Mouse (Mus musculus) cerebellum, postnatal 10 days (tissue): Measurements from ENCODE around the gene Paip2b.

Experiments
- DNase-seq, 2 experiments: peaks; one replicate each; pipeline ENCODE4 v3.0.0; 2021; ENCODE audit warnings: mixed read lengths in 2 of 2

Gene Paip2b

GRCm38 (mm10) chr6:83831606-83832123, at the start of gene Paip2b:
Gene Paip2b (minus strand): TSS chr6:83831741.
- peak; percentile 100 for DNase-seq

- DNase-seq = peak; percentile 71 to 81
Observed at GRCm38 (mm10) chr6:83879815-83880214, 48.3 kb upstream of the Paip2b start.

GRCm38 (mm10) chr6:83867598-83868585, 36.4 kb upstream of the Paip2b start:
- peak; percentile 70 to 73 for DNase-seq

GRCm38 (mm10) chr6:83866954-83867597, 35.5 kb upstream of the Paip2b start, which contains the start of gene Zfp638:
Gene Zfp638 (plus strand): TSS chr6:83867109.
- peak; percentile 97 for DNase-seq

GRCm38 (mm10) chr6:83866423-83866822, 34.9 kb upstream of the Paip2b start:
- DNase-seq = peak in 1 of 2 experiments; percentile 8

GRCm38 (mm10) chr6:83863538-83863937, 32.0 kb upstream of the Paip2b start:
- DNase-seq = no peak

- no peak for DNase-seq
Observed at GRCm38 (mm10) chr6:83860033-83860432, 28.5 kb upstream of the Paip2b start.

GRCm38 (mm10) chr6:83857476-83857875, 25.9 kb upstream of the Paip2b start:
- no peak for DNase-seq

GRCm38 (mm10) chr6:83849446-83849845, 17.9 kb upstream of the Paip2b start:
- DNase-seq = no peak

GRCm38 (mm10) chr6:83846141-83846540, 14.6 kb upstream of the Paip2b start:
- no peak for DNase-seq

- no peak for DNase-seq
Observed at GRCm38 (mm10) chr6:83844913-83845312, 13.4 kb upstream of the Paip2b start.

GRCm38 (mm10) chr6:83840086-83840485, 8.5 kb upstream of the Paip2b start:
- no peak for DNase-seq

GRCm38 (mm10) chr6:83838046-83838445, 6.5 kb upstream of the Paip2b start:
- DNase-seq = no peak

GRCm38 (mm10) chr6:83836826-83837225, 5.3 kb upstream of the Paip2b start:
- no peak for DNase-seq

GRCm38 (mm10) chr6:83832393-83832792, 852 bp upstream of the Paip2b start:
- DNase-seq = peak in 1 of 2 experiments; percentile 19

GRCm38 (mm10) chr6:83830941-83831605, 468 bp downstream of the Paip2b start:
- no peak for DNase-seq

- DNase-seq = no peak
Observed at GRCm38 (mm10) chr6:83821856-83822255, 9.7 kb downstream of the Paip2b start.

- DNase-seq = no peak
Observed at GRCm38 (mm10) chr6:83820727-83821515, 10.6 kb downstream of the Paip2b start.

GRCm38 (mm10) chr6:83818996-83819395, 12.5 kb downstream of the Paip2b start:
- DNase-seq = no peak

GRCm38 (mm10) chr6:83815801-83816200, 15.7 kb downstream of the Paip2b start:
- DNase-seq = no peak

GRCm38 (mm10) chr6:83802846-83803245, 28.7 kb downstream of the Paip2b start:
- no peak for DNase-seq

- peak in 1 of 2 experiments; percentile 32 for DNase-seq
Observed at GRCm38 (mm10) chr6:83802033-83802432, 29.5 kb downstream of the Paip2b start.
